Mouse (Mus musculus) cerebellum, adult 2 months (tissue): ENCODE results near the gene Gm36079. TPM values are rescaled to one million over a fixed set of nuclear protein-coding genes. Genes with fewer than 3 reads are reported as not detected.
"Not testable (repeated sequence)": the region's sequence is repeated elsewhere in the genome, so short reads cannot be mapped to it uniquely, and the experiment has no call there.

Source experiments
- DNase-seq, 2 experiments: peaks; one replicate each; pipeline ENCODE4 v3.0.0; 2021
- H3K27ac ChIP-seq: fragments of 200-500 bp; 2 replicates; pipeline ENCODE4 v1.5.1; 2012; ENCODE audit warnings: low read length, control low read depth, inconsistent platforms; ENCODE audit not compliant: insufficient read depth
- H3K27me3 ChIP-seq: fragments of 200-500 bp; 2 replicates; pipeline ENCODE4 v1.6.1; 2012; ENCODE audit warnings: inconsistent platforms, mild to moderate bottlenecking, low read length, moderate library complexity; ENCODE audit not compliant: control insufficient read depth, insufficient read depth
- H3K4me1 ChIP-seq: fragments of 200-500 bp; 2 replicates; pipeline ENCODE4 v1.6.1; 2011; ENCODE audit warnings: low read length; ENCODE audit not compliant: control insufficient read depth, insufficient read depth
- H3K4me3 ChIP-seq: fragments of 200-500 bp; replicated peaks from 2 replicates; pipeline ENCODE3; 2011; ENCODE audit warnings: mild to moderate bottlenecking, low read depth, low read length, control low read depth; ENCODE audit not compliant: insufficient read depth
- WGBS: fragments of 180-500 bp; shearing (Covaris S2); methylation state at CpG from one replicate; pipeline ENCODE4 v1.1.7; 2018; 5-methylcytosine and 5-hydroxymethylcytosine counted together
- polyA plus RNA-seq: library from polyadenylated mRNA; depleted of rRNA; stranded (reverse); fragments of >200 nt; gene quantifications from 2 replicates; pipeline ENCODE4 v1.2.3, GENCODE M21; 2012; rRNA removed

The Gm36079 gene
- polyA plus RNA-seq, 1 experiment: not detected

DNA sequence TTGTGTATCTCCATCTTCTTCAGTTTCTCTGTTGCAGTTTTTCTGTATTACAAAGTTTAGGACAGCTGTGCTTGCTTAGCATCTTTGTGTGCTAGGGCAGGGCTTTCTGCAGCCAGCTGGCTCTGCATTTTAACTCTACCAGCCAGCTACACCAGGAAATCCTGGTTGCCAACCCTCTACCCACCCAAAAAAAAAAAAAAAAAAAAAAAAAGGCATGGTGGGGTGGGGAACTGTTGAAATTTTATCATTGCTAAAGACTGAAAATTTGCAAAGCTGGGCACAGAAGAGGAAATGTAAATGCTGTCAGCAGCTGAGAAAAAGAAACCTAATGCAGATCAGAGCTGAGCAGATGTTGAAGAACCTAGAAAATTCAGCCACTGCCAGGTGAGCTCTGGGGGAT, 16.7 kb downstream of the Gm36079 start:
- not testable (repeated sequence) for H3K4me3 ChIP-seq, DNase-seq, H3K27ac ChIP-seq, H3K4me1 ChIP-seq, H3K27me3 ChIP-seq

DNA sequence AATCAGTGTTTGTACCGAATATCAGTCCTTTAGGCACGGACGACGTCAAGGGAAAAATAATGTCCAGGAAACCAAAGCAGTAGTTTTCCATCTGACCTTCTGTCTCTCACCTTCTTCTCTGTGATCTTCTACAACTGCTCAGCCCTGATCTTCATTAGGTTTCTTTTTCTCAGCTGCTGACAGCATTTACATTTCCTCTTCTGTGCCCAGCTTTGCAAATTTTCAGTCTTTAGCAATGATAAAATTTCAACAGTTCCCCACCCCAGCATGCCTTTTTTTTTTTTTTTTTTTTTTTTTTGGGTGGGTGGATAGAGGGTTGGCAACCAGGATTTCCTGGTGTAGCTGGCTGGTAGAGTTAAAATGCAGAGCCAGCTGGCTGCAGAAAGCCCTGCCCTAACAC, 27.6 kb downstream of the Gm36079 start:
- DNase-seq, H3K4me3 ChIP-seq, H3K27me3 ChIP-seq, H3K4me1 ChIP-seq, H3K27ac ChIP-seq: not testable (repeated sequence)
- WGBS: no CpG with 5 or more reads among the region's 4 CpGs

DNA sequence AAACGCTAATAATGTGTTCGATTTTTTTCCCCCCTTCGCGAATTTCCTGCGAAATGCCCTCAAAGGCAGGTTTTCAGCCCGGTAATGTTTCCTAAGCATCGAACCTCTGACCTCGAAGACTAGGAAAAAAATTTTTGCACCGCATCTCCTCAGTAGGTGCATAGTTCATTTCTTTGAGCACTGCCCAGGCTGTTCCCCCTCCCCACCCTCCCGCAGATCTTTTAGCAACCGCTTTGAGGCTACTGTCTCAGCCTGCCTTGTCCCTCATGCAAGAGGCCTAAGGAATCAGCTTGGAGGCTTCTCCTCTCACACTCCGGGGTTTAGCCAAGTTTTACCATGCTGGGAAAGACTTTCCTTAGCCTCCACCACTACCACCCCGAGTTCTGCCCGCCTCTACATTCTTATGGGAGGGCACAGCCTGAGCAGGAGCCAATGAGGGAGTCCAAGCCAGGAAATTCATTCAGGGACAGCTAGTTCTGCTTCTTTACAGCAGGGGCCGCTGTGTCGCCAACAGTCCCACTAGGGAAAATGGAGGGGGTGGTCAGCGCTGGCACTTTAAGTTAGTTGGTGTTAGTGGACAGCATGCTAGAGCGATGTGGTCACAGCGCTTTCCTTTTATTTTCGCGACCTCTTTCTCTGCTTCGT, 28.2 kb downstream of the Gm36079 start:
- not testable (repeated sequence) for H3K27ac ChIP-seq, DNase-seq, H3K27me3 ChIP-seq, H3K4me1 ChIP-seq, H3K4me3 ChIP-seq
- WGBS: no CpG with 5 or more reads among the region's 22 CpGs

DNA sequence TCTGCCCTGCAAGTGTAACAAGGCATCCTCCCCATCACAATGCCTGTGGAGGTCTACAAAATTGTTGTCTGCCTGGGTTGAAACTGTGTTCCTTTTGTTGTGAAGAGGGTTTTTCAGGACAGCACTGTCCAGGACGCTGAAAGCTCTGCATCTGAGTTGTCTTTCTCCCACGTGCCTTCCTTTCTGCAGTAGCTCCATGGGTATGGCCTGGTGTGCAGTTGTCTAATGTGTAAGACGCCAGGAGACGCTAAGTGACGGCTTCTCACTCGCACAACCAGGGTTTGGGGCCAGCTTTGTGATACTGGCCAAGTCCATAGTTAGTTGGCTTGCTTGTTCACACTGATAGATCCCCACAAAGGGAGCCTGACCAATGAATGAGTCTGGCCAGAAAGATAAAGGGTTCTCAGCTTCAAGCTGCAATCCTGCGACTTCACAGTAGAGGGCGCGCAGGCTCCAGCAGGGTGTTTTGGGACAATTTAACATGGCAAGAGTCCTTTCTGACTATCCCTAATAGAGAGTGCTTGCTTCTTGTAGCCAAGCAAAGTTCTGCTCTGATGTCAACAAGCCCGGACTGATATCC, 34.8 kb downstream of the Gm36079 start:
- no CpG with 5 or more reads among the region's 10 CpGs for WGBS
- H3K27ac ChIP-seq: not testable (repeated sequence)

DNA sequence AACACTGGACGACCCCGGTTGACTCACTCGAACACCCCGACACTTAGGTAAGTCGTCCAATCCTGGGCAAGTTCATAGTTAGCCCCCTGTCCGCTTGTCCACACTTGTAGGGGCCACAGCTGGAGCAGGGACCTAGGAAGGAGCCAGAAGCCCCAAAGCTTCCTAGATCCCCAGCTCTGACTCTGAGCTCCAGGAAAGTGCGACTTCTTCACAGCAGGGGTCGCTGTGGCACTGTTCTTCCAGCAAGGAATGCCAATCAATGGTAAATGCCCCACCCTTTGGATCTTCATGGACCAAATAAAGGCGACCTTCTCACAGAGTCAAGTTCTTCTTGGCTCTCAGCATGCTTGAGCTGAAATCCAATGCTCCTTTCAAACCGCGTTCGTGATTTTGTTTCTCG, 35.5 kb downstream of the Gm36079 start:
- not testable (repeated sequence) for H3K4me3 ChIP-seq, H3K27ac ChIP-seq, H3K27me3 ChIP-seq, H3K4me1 ChIP-seq, DNase-seq
- no CpG with 5 or more reads among the region's 13 CpGs for WGBS

More for the DNA sequence above, 34.8 kb downstream of the Gm36079 start:
- H3K4me1 ChIP-seq, H3K4me3 ChIP-seq, DNase-seq, H3K27me3 ChIP-seq: not testable (repeated sequence)

Other genes starting within 250 kb of the Gm36079 start
- gene Zfp131, start 236.1 kb downstream of the Gm36079 start, polyA plus RNA-seq: 24.5 and 26.1 TPM in 2 replicates
- not detected in 2 replicates for gene AF067063, start 196.8 kb downstream of the Gm36079 start, polyA plus RNA-seq
- not detected in 2 replicates for gene D13Ertd608e, start 191.0 kb downstream of the Gm36079 start, polyA plus RNA-seq
- not detected in 2 replicates for gene Tcstv1, start 132.2 kb downstream of the Gm36079 start, polyA plus RNA-seq
- gene Gm21761, start 97.7 kb downstream of the Gm36079 start, polyA plus RNA-seq: not detected in 2 replicates
- not detected in 2 replicates for gene B020031M17Rik, start 76.2 kb downstream of the Gm36079 start, polyA plus RNA-seq
- 0.06 TPM in 1 of 2 replicates, not detected in the other for gene Gm21188, start 25.2 kb upstream of the Gm36079 start, polyA plus RNA-seq
- gene Gm20767, start 113.2 kb upstream of the Gm36079 start, polyA plus RNA-seq: not detected in 2 replicates
- not detected in 2 replicates for gene Gm21818, start 145.4 kb upstream of the Gm36079 start, polyA plus RNA-seq
- not detected in 2 replicates for gene Gm21762, start 188.9 kb upstream of the Gm36079 start, polyA plus RNA-seq
- not detected in 2 replicates for gene Gm21731, start 212.1 kb upstream of the Gm36079 start, polyA plus RNA-seq
- gene AF067061, start 236.1 kb upstream of the Gm36079 start, polyA plus RNA-seq: not detected in 2 replicates